Mouse (Mus musculus) ovary, adult 10 weeks (tissue): ENCODE results near the gene Tox4. TPM values are rescaled to one million over a fixed set of nuclear protein-coding genes. Genes with fewer than 3 reads are reported as not detected.

Experiments
- polyA plus RNA-seq: library from polyadenylated mRNA; stranded (reverse); fragments of 350-450 nt; fragmentation: Illumina TruSeq; extraction: RNeasy Lipid Tissue Mini Kit (QIAGEN cat#74804); gene quantifications from one replicate; pipeline ENCODE4 v1.2.3, GENCODE M21; 2014

The Tox4 gene
- polyA plus RNA-seq, result 51.2 TPM

DNA sequence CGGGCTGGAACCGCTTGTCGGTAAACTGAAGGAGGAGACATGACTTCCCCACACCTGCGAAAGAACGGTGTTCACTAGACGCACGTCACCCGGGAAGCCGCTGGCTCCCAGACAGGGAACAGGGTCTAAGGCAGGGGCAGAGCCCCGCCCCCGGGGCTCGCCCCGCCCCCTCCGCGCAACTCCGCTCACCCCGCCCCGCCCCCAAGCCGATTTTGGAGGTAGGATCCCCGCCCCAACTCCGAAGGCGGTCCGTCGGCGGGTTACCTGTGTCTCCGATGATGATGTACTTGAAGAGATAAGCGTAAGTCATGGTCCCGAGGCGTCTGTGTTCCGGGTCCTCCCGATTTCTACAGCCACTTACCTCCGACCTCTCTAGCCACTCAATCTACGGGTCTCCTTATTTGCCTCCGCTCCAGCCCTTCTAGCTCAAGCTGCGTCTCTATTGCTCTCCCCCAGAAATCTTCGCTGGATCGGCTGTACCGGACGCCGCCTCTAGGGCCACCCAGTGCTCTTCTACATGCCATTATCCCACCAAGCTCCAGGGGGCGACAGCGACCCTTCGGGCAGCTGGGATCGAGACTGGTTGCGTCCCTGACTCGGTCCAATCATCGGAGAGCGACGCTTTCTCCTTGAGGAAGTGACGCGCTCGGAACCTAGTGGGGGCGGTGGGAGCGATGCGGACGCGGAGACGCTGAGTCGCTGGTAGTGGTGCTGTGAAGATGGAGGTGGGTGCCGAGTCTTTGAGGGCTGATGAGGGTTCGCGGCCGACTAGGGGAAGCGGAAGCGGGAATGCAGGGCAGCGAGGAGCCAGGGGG lies at the start of gene Tox4, which contains the start of gene Rab2b:
Gene Tox4 (plus strand): TSS at position 215 of the 815 bp plus-strand sequence.
Gene Rab2b (minus strand): TSS at position 614 of the 815 bp plus-strand sequence.

GRCm38 (mm10) chr14:52257484-52258213 lies 21.3 kb upstream of the Tox4 start, which contains the start of gene Chd8:
Chd8 (minus strand) TSS chr14:52257780.

GRCm38 (mm10) chr14:52304644-52305271 lies 25.8 kb downstream of the Tox4 start, which contains the start of gene Mettl3:
Mettl3 (minus strand) TSS chr14:52305128.

DNA sequence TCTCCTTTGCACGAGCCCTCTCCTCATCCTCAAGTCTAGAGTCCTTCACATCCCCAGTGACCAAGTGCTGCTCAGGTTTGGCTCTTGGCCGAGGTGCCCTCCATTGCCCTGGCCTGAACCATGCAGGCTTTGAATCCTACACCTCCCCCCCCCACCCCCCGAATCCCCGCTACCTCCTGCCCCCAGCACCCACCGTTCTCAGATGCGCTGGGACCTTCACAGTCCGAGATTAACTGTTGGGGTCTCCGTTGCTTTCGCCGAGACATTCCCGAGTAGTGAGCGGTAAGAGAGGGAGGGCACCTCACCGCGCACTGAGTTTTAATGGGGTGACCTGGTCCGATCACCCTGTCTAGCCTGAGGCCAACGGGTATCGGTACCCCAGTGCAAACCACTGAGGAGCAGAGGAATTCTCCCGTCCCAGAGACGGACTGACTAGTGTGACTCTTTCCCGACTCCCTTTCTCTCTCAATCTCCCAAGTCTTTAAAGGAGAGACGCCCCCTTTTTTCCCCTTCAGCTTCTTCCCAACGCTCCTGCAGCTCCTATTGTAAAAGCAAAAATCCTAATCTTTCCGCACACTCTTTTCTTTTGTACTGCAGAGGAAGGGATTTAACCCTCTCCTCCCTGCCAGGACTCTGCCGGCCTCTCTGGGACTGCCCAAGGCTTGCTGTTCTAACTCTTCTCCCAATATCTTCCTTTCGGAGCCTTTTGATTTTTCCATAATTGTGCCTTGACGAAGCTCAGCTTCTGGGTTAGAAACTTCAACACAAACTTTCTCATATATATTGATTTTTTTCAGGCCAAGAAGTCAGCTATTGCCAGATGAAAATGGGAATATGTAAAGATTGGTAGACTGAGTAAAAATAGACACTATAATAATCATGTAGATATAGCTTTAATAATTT lies 49.2 kb downstream of the Tox4 start, which contains the start of gene Sall2:
Gene Sall2 (minus strand): TSS at position 853 of the 903 bp plus-strand sequence.

Other genes starting within 250 kb of the Tox4 start
- not detected for gene Olfr221, start 236.7 kb upstream of the Tox4 start, polyA plus RNA-seq
- 552 TPM for gene Hnrnpc, start 175.1 kb upstream of the Tox4 start, polyA plus RNA-seq
- 1.2 TPM for gene Rpgrip1, start 168.4 kb upstream of the Tox4 start, polyA plus RNA-seq
- 121 TPM for gene Supt16, start 81.7 kb upstream of the Tox4 start, polyA plus RNA-seq
- gene Chd8, start 21.4 kb upstream of the Tox4 start, polyA plus RNA-seq, result 122 TPM
- 38.3 TPM for gene Rab2b, start 399 bp downstream of the Tox4 start, polyA plus RNA-seq
- 30.6 TPM for gene Mettl3, start 26.0 kb downstream of the Tox4 start, polyA plus RNA-seq
- gene Sall2, start 49.6 kb downstream of the Tox4 start, polyA plus RNA-seq, result 15.3 TPM
- not detected for gene Olfr1513, start 77.3 kb downstream of the Tox4 start, polyA plus RNA-seq
- gene Olfr1512, start 100.0 kb downstream of the Tox4 start, polyA plus RNA-seq, result not detected
- not detected for gene Olfr1511, start 118.2 kb downstream of the Tox4 start, polyA plus RNA-seq
- not detected for gene Olfr1510, start 135.2 kb downstream of the Tox4 start, polyA plus RNA-seq
- gene Olfr1509, start 163.8 kb downstream of the Tox4 start, polyA plus RNA-seq, result not detected
- gene Olfr1508, start 188.3 kb downstream of the Tox4 start, polyA plus RNA-seq, result not detected
- gene Olfr1507, start 216.6 kb downstream of the Tox4 start, polyA plus RNA-seq, result not detected